Mouse (Mus musculus) brain, adult 2 months (tissue): ENCODE data around the gene Bcr.

Experiments used
- DNase-seq: peaks from one replicate; pipeline ENCODE4 v3.0.0; 2011; ENCODE audit warnings: low read depth, low spot score

The Bcr gene

GRCm38 (mm10) chr10:75233489-75233888 is 173.1 kb downstream of the Bcr start:
- DNase-seq, result no peak
